Mouse (Mus musculus) neutrophil, adult 65 days (primary cell): Measurements from ENCODE around the gene Traf3ip3. TPM values are rescaled to one million over a fixed set of nuclear protein-coding genes. Genes with fewer than 3 reads are reported as not detected.

Experiments
- total RNA-seq: library from RNA; stranded (reverse); gene quantifications from 2 replicates; pipeline ENCODE4 v1.2.4, GENCODE M21; 2023

Traf3ip3 gene
- total RNA-seq, result 239 and 258 TPM in 2 replicates

DNA sequence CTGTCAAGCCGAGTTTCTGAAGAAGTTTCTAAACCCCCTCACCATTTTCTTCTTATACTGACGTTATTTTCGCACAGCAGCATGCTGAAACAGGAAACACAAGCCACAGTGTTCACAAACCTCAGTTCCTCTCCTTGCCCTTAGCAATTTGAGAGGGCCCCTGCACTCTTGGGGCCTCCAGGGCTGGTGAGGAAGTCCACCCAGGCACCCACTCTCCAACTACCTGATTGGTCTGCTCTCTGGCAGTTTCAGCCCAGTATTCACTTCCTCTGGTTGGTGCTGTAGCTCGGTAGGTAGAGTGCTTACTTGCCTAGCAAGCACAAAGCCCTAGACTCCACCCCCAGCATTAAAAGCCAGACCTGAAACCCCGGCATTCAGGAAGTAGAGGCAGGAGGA, at the start of gene Traf3ip3:
TSS of gene Traf3ip3 (minus strand) at position 321 of the 396 bp plus-strand sequence.

DNA sequence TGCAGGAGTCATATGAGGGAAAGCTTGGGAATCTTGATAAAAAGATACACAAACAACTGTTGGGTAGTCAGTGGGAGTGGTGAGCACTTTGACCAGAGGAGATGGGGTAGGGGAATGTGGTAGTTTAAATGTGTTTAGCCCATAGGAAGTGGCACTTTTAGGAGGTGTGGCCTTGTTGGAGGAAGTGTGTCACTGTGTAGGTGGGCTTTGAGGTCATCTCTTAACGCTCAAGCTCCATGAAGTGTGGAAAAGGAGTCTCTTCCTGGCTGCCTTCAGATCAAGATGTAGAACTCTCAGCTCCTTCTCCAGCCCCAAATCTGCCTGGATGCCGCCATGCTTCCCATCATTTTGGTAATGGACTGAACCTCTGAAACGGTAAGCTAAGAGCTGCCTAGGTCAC, 6.0 kb upstream of the Traf3ip3 start, which contains the start of gene Lamb3:
TSS of gene Lamb3 (plus strand) at position 197 of the 400 bp plus-strand sequence.

GRCm38 (mm10) chr1:193167746-193168145, 33.8 kb downstream of the Traf3ip3 start, which contains the start of gene A130010J15Rik:
Gene A130010J15Rik, plus strand, starts transcription at chr1:193168046.

DNA sequence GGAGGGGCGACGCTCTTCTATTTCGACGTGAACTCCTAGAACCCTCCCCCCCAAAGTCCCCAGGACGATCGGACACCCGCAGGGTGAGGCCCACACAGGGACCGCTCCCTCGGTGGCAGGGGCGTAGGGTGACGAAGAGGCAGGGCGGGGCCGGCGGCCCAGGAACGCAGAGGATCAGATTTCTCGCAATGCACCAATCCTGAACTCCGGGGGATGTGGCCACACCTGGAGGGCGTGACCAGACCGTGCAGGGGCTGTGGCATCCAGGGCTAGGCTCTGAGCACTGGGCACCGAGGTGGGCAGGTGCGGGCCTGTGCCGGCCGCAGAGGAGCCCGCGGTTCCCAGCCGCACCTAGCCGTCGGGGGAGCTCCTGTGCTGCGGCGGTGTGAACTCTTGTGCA, 48.6 kb downstream of the Traf3ip3 start, which contains the start of gene Irf6:
TSS of gene Irf6 (plus strand) at position 240 of the 400 bp plus-strand sequence.

GRCm38 (mm10) chr1:193129786-193130455, 71.6 kb downstream of the Traf3ip3 start, which contains the start of gene Diexf:
Gene Diexf, minus strand, starts transcription at chr1:193130272.

Other genes starting within 250 kb of the Traf3ip3 start
- gene Syt14, start 165.9 kb downstream of the Traf3ip3 start, total RNA-seq, result not detected in 2 replicates
- gene Diexf, start 71.4 kb downstream of the Traf3ip3 start, total RNA-seq, result 9.3 and 21.1 TPM in 2 replicates
- gene Irf6, start 48.6 kb downstream of the Traf3ip3 start, total RNA-seq, result not detected in 2 replicates
- 1.4 and 1.8 TPM in 2 replicates for gene A130010J15Rik, start 33.7 kb downstream of the Traf3ip3 start, total RNA-seq
- gene Lamb3, start 6.0 kb upstream of the Traf3ip3 start, total RNA-seq, result 10.3 and 16.6 TPM in 2 replicates
- gene Hsd11b1, start 62.4 kb upstream of the Traf3ip3 start, total RNA-seq, result 131 and 143 TPM in 2 replicates
- gene G0s2, start 71.5 kb upstream of the Traf3ip3 start, total RNA-seq, result 236 and 342 TPM in 2 replicates
- gene Camk1g, start 168.6 kb upstream of the Traf3ip3 start, total RNA-seq, result not detected in 2 replicates